Mouse (Mus musculus) heart, postnatal 0 days (tissue): Measurements from ENCODE around the gene A330070K13Rik.

Experiments
- CTCF ChIP-seq: IDR thresholded peaks from 2 replicates; pipeline ENCODE4 v1.5.1; 2016; ENCODE audit warnings: antibody characterized with exemption, control low read depth, low read depth
- EP300 ChIP-seq: IDR thresholded peaks from 2 replicates; pipeline ENCODE4 v1.6.1; 2016; ENCODE audit warnings: antibody characterized with exemption, low read depth

GRCm38 (mm10) chr5:130363111-130363510 lies 21.3 kb downstream of the A330070K13Rik start:
- TF ChIP-seq EP300 (no peak), CTCF (no peak)
